Mouse (Mus musculus): ENCODE measurements around the gene Jak1. TPM values are rescaled to one million over a fixed set of nuclear protein-coding genes. Genes with fewer than 3 reads are reported as not detected.

Gene Jak1
- total RNA-seq, 1 experiment from 2014 or later: 252 TPM

DNA sequence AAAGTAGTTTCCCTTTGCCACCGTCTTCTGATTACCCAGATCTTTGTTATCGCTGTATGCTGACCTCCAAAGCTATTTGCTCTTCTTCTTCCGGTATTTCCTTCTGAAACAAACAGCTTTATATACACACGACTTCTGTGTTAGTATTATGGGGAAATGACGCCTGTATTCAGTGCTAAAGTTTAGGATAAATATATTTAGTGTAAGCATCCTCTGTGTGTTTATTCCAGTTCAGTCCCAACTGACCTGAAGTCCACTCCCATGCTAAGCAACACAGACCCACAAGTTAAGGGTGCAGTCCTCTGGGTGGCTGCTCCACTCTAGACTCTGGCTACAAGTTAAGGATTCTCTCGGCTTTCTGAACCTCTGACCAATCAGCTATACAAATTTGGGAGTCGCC lies 144.1 kb downstream of the Jak1 start:
- ATAC-seq (replicated peaks; ENCODE audit: insufficient number of reproducible peaks, low FRiP score, low TSS enrichment, poor library complexity, severe bottlenecking): no peak

DNA sequence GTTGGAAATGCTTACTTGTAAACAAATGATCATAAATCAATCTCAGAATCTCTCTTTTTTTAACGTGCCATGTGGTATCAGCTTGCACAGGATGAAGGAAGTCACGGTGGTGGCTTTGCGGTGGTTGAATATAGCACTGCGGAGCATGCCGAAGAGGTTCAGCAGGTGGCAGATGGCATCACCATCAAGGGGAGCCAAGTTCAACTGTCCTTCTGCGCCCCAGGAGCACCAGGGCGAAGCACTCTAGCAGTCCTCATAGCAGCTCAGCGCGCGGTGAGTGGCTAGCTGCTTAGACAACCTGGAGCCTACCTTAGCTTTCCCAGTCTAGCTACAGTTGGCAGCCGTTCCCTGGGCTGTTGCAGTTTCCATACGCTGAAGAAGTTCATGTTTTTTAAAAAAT lies 158.0 kb downstream of the Jak1 start:
- no peak for ATAC-seq (replicated peaks; ENCODE audit: insufficient number of reproducible peaks, low FRiP score, low TSS enrichment, poor library complexity, severe bottlenecking)

Other genes starting within 250 kb of the Jak1 start
- gene Gm10577, start 244.6 kb downstream of the Jak1 start, total RNA-seq (2017): not detected in 3 replicates
- 0.32 to 3.6 TPM (median 0.86 TPM) in 3 replicates for gene Raver2, start 196.3 kb downstream of the Jak1 start, total RNA-seq (2017)
- gene Ak4, start 154.0 kb upstream of the Jak1 start, total RNA-seq (2017): 0.19 TPM in 1 of 3 replicates, not detected in the others
- 0.58 TPM in 1 of 3 replicates, not detected in the others for gene Dnajc6, start 231.4 kb upstream of the Jak1 start, total RNA-seq (2017)

All from monocyte, adult 5-6 weeks (primary cell).